Mouse (Mus musculus) cerebellum, postnatal 25 days (tissue): Measurements from ENCODE around the gene Gdi1.

Experiments used
- DNase-seq, 2 experiments: peaks; one replicate each; pipeline ENCODE4 v3.0.0; 2021; ENCODE audit warnings: mixed read lengths in 2 of 2

The Gdi1 gene

DNA sequence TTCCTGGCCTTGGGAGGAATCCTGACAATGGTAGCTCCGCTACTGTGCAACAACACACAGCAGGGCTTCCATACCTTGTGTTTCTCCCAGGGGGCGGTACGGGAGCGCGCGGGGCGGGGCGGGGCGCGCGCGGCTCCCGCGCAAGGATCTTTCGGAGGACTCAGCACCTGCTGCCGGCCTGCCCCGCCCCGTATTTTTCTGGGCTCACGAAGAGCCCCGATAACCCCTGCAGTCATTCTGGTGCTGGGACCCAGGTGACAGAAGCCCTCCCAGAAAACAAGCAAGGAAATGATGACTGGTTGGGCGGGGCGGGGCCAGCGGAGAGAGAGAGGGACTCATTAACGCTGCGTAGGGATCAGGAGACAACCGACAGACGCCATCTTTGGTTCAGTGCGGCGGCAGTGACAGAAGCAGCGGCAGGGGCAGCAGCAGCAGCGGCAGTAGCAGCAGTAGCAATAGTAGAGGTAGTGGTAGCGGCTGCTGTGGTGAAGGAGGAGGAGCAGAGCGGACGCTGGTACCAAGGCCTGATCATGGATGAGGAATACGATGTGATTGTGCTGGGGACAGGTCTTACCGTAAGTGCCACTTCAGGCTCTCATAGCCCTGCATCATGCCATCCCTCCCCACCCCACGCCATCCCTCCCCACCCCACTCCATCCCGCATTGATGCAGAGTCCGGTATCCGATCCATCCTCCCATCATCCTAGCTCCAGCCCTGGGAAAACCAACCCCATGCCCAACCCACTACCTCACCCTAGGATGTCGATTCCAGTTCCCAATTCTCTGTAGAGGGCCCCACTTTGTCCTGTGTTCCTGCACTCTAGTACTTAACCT lies at the start of gene Gdi1:
TSS of gene Gdi1 (plus strand) at position 132 of the 834 bp plus-strand sequence.
- DNase-seq: peak; percentile 81 to 82

GRCm38 (mm10) chrX:74257746-74258145 lies 47.1 kb upstream of the Gdi1 start:
- no peak for DNase-seq

DNA sequence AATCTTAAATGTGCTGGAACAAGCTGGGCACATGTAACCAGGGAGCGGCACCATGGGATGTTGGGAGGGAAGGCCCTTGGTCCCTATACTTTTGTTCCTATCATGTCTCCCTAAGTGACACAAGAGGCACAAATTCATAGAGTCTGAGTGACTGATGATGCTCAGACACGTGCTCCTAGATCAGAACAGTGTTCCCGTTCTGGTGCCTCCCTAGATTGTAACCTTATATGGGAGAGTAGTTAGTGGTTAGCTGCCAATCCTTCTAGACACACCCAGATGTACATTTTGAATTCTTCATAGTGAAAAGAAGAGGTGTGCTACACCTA lies 35.1 kb upstream of the Gdi1 start:
- no peak for DNase-seq

DNA sequence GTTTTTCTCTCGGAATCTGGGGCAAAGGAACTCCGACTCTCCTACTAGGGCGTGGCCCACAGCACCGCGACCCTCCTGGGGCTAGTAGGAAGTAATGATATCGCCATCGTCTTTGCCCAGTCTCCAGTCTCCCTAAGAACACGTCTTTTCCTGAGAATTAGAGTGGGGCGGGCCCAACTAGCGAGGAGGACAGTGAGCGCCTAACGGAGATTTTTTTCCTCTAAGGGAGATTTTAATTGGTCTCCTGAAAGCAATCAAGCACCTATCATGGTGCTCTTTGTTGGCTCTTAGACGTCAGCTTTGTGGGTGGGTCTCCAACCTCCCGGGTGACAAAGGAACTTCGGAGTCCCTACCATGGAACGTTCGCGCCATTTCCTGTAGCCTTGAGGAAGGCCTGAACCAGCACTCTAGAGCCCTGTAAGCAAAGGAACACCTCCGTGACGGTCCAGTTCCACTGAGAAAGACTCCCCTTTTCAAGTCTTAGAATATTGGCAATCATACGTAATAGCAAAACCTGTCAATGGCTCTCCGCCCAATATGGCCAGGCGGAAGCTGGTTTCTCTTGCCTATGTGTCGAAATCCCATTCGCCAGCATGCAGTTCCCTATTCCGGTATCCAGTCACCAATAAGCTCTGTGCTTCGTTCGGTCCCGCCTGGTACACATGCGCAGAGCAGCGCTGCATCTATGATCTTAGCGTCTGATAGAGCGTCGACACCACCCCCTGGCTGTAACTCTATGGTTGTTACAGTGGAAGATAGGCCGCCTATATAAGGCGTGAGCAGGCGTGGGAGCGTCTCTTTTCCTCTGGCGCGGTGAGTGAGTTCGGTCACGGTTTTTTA lies 34.5 kb upstream of the Gdi1 start, which contains the start of gene Rpl10:
TSS of gene Rpl10 (plus strand) at position 751 of the 840 bp plus-strand sequence.
- peak; percentile 86 to 91 for DNase-seq

DNA sequence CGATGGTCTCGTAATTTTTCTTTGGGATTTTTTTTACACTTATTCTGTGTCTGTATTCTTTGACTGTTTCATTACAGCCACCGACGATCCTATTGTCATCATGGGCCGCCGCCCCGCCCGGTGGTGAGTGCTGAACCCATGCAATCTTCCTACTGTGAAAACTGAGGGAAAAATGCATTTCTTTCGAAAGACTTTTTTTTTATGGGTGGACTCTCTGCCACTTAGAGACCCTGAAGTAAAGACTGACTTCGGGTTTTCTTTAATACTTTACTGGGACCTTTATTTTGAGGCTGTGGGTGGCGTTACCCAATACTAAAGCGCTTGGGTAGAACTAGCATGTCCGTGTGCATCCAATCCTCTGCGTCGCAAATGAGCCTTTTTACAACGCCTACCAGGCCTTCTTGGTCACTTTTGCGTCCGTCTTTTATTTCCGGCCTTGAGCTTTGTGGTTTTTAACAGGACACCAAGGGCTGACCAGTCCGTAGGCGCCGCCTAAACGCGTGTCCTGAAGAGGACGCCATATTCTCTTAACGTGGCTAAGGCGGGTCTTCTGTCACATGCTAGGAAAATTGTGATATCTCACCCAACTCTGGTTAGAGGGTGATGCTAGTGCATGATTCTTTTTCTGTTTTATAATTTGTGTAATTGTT lies 33.8 kb upstream of the Gdi1 start:
- peak; percentile 33 to 45 for DNase-seq

DNA sequence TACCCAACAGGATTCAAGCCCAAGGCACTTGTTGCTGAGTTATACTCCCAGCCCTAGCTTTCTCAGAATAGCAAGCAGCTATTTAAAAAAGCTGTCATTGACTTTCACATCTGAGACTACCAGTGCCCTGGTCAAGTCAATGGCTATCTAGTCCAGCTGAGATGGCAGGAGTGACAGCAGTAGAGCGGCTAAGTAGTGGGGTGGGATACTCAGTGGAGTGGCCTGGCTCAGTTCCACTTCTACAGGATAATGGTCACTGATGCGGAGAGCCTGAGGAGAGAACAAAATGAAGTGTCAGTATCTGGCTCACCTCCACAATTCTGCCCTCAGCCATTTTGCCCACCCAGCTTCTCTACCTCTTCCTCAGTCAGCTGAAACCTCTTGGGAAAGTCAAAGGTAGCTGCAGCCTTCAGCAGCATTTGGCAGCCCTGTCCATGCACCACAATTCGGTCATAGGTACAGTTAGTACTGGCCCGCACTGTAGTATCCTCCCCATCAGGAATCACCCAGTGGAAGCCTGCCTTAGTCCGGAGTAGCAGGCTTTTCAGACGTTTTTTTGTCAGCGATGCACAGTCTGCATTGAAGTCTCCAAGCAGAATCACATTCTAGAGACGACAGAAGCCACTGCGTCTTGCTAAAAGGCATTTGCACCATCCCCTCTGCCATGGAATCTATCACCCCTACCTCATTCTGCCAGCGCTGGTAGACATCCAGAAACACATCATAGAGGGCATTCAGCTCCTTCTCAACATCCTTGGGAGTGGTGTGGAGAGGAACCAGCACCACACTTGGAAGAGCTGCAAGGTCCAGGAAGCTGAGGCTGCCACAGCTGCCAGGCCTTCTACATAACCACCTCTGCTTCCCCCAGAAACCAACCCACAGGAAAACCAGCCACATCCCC lies 31.1 kb upstream of the Gdi1 start:
- no peak for DNase-seq

DNA sequence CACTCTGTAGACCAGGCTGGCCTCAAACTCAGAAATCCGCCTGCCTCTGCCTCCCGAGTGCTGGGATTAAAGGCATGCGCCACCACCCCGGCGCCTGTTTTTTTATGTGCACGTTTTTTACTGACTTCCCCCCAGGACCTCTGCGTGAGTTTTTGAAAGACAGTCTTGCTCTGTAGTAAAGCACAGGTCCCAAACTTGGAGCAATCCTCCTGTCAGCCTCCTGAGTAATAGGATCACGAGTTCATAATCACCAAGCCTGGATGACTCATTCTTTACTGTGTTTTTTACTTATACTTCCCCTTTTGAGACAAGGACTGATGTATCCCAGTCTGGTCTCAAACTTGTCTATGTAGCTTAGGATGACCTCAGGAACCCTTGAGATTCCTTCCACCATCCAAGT lies 26.9 kb upstream of the Gdi1 start:
- DNase-seq: no peak

DNA sequence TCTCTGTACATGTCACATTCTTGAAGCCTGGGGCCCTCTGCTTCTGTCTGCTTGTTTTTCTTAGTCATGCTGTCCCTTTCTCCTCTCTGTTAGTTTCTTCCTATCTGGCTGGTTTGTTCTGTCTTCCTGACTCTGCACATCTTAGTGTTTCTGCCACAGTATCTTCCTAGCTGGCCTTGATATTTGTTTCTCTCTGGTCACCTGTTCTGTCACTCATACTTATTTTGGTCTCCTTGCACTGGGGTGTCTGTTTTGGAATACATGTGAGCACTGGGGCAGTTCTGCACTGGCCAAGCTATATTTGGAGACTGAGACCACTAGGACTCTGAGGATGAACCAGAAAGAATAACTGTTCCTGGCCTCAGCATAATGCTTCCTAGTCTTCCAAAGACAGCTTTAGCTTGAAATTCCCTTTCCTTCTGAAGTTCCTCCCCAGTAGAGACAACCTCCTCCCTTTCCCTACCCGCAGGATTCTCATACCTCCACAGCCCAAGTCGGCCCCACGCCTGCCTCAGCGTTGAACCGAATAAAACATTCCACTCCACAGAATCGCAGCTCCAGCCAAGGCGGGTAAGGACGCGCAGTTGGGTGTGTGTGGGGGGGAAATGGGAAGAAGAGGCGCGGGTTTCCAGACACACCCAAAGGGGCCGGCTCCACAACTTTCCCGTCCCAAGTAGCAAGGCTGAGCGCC lies 23.6 kb upstream of the Gdi1 start:
- DNase-seq: no peak

DNA sequence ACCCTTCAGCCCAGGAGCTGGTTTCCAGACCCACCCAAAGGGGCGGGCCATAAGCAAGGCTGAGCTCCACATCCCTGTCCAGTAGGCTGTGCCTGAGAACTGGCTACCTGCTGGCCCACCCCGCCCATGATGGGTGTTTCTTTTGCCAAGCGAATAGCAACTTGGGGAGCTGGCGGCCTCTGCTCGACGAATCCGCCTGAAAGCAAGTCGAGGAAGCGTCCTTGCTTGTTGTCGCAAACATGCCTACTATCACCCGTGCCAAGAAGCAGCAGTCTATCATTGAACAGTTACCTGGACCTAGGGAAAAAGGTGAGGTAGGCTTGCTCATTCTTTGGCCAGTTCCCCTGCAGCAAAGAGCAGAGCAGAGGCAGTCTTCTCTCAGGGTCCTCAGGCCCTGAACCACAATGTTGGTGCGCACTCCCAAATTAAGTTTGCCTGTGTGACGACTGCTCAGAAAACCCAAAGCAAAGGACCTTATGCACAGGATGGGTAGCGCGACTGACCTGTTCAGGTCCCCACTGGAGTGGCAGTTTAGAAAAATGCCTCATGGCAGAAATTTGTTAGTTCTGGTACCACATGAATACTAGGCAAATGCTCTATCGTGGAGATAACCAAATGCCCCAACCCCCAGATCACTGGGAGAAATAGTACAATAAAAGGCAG lies 22.9 kb upstream of the Gdi1 start, which contains the start of the genes Taz and Dnase1l1:
TSS of gene Taz (plus strand) at position 181 of the 663 bp plus-strand sequence.
TSS of gene Dnase1l1 (minus strand) at position 606 of the 663 bp plus-strand sequence.
- DNase-seq: peak; percentile 72 to 79

DNA sequence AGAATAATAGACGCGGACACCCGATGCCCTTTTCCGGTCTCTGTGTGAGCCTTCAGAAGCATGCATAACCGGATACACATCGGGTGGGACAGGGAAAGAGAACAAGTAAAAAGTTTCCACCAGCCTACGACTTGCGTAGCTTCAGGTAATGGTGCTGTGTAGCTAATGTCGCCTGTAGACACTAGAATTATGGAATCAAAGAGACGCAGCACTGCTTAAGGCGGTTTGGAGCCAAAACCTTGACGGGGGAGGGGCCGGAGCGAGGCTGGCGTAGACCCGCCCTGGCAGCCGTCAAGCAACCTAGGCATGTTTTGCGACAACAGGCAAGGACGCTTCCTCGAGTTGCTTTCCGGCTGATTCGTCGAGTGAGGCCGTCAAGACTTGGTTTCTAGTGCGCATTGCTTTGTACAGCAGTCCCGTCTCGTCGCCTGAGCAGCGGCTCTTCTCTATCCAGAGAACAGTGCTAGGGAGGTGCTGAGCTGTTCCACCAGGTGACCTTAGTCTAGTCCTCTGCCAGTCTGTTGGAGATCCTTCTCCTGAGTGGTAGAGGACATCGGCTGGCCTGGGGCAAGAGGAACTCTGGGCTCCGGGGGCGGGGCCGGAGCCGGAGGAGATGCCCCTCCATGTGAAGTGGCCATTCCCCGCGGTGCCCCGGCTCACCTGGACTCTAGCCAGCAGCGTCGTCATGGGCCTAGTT lies 22.3 kb upstream of the Gdi1 start:
- peak; percentile 86 to 91 for DNase-seq

DNA sequence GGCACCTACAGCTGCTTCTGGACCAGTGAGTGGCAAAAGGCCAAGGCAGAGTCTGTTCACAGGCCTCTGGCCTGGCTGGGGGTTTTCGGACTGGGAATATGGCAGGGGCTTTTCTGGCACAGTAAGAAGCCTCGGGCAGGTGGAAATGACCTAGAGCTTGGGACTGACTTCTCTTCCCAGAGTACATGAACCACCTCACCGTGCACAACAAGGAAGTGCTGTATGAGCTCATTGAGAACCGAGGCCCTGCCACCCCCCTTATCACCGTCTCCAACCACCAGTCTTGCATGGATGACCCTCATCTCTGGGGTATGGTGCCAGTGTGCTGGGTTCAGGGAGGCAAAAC lies 21.7 kb upstream of the Gdi1 start:
- DNase-seq: no peak

DNA sequence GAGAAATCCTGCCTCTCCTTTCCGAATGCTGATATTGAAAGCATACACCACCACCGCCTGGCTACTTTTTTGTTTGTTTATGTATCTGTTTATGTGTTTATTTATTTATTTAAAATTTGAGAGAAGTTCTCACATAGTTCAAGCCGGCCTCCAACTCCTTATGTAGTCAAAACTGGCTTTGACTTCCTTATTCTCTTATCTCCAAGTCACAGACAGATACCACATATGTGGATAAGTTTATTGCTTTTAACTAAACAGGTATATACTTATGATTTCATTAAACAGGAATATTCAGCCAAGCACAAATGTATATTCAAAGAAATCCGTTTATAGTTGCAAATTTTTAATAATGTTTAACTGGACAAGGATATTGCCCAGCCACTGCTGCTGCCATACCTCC lies 11.4 kb upstream of the Gdi1 start:
- no peak for DNase-seq

- peak; percentile 92 to 95 for DNase-seq
Measured at GRCm38 (mm10) chrX:74296538-74297448, 8.0 kb upstream of the Gdi1 start, which contains the start of gene Atp6ap1. Gene Atp6ap1 (plus strand): TSS chrX:74297097.

- DNase-seq: no peak
Measured at GRCm38 (mm10) chrX:74298348-74298747, 6.5 kb upstream of the Gdi1 start.

- no peak for DNase-seq
Measured at GRCm38 (mm10) chrX:74299721-74300120, 5.1 kb upstream of the Gdi1 start.

GRCm38 (mm10) chrX:74312540-74313464 lies 8.0 kb downstream of the Gdi1 start, which contains the start of gene Fam50a:
Gene Fam50a (plus strand): TSS chrX:74313033.
- peak; percentile 84 to 92 for DNase-seq

GRCm38 (mm10) chrX:74328725-74329161 lies 23.9 kb downstream of the Gdi1 start, which contains the start of gene Plxna3:
Gene Plxna3 (plus strand): TSS chrX:74329066.
- DNase-seq: peak; percentile 75 to 79

- DNase-seq: peak in 1 of 2 experiments; percentile 28
Measured at GRCm38 (mm10) chrX:74329215-74329671, 24.4 kb downstream of the Gdi1 start.
